ENCODE assay signal across 8 mouse cellular contexts in genomic region chr17:44776738-44777270, GRCm38 (mm10). TPM values are rescaled to one million over a fixed set of nuclear protein-coding genes. Genes with fewer than 3 reads are reported as not detected.
DNase-seq lines count a peak whose midpoint lies in the region; ATAC-seq and TF ChIP-seq lines count a peak whose summit lies in the region.

Supt3 (plus strand) TSS chr17:44777152.

- peaks cover 0 to 13% of the 10 kb centered on the region in 2 experiments; a peak in 2 of 4 replicates for H3K4me1 ChIP-seq in CH12.LX (ENCODE audit: control insufficient read depth in 1 of 2, insufficient read depth in 2 of 2)
- H3K4me1 ChIP-seq in forebrain, embryonic 11.5 days (replicated peaks; ENCODE audit: control insufficient read depth, insufficient read depth, low read length) = no peaks in the 10 kb centered on the region; the same call in 1 of the 2 replicates
- H3K4me1 ChIP-seq in heart, postnatal 0 days (ENCODE audit: control insufficient read depth, insufficient read depth) = no peaks in the 10 kb centered on the region; the same call in 1 of the 2 replicates
- H3K4me1 ChIP-seq in liver, embryonic 16.5 days (ENCODE audit: control insufficient read depth, low read depth, low read length) = peaks cover 3% of the 10 kb centered on the region
- H3K4me1 ChIP-seq in neural tube, embryonic 13.5 days (replicated peaks) = peaks cover 8% of the 10 kb centered on the region
- peaks cover 4% of the 10 kb centered on the region for H3K4me1 ChIP-seq in testis, adult 2 months (ENCODE audit: control insufficient read depth, insufficient read depth, low read length)

- H3K27ac ChIP-seq in CH12.LX (ENCODE audit: insufficient read depth, low read depth) = peak within 1 kb of the TSS; percentile 55
- peak within 1 kb of the TSS; percentile 79 for H3K27ac ChIP-seq in forebrain, embryonic 11.5 days (ENCODE audit: low read depth, low read length)
- H3K27ac ChIP-seq in heart, postnatal 0 days (ENCODE audit: low read depth) = peak within 1 kb of the TSS; percentile 90
- H3K27ac ChIP-seq in liver, embryonic 16.5 days (ENCODE audit: low read length) = peak within 1 kb of the TSS; percentile 81
- H3K27ac ChIP-seq in neural tube, embryonic 13.5 days (replicated peaks) = peak within 1 kb of the TSS; percentile 93
- peak within 1 kb of the TSS; percentile 83 for H3K27ac ChIP-seq in testis, adult 2 months (ENCODE audit: control insufficient read depth, insufficient read depth, low read depth, low read length)

- ATAC-seq in forebrain, embryonic 11.5 days (replicated peaks; ENCODE audit: low FRiP score) = peak; percentile 96
- peak; percentile 96 for ATAC-seq in heart, postnatal 0 days (ENCODE audit: insufficient read depth, low read depth)
- ATAC-seq in liver, embryonic 16.5 days (ENCODE audit: low read depth) = peak; percentile 97
- ATAC-seq in neural tube, embryonic 13.5 days (ENCODE audit: low read depth) = peak; percentile 98

- 0 out of 2 replicates have a peak, but pooled peaks have one; percentile 10 for TF ChIP-seq EP300 in CH12.LX (IDR thresholded peaks at IDR 0.05; ENCODE audit: low read length)
- TF ChIP-seq EP300 in heart, postnatal 0 days (IDR thresholded peaks at IDR 0.05; ENCODE audit: low read depth) = no peak

- TF ChIP-seq CTCF in CH12.LX (conservative IDR thresholded peaks at IDR 0.05 in 1 of 2, IDR thresholded peaks at IDR 0.05 in 1 of 2; ENCODE audit: low read depth in 2 of 2, low read length in 2 of 2) = peak in 1 of 2 experiments; percentile 40; a peak in 2 of 4 replicates
- peak; percentile 31 for TF ChIP-seq CTCF in heart, postnatal 0 days (IDR thresholded peaks at IDR 0.05; ENCODE audit: low read depth)
- no peak for TF ChIP-seq CTCF in testis, adult 2 months (IDR thresholded peaks at IDR 0.05; ENCODE audit: control insufficient read depth, insufficient read depth, insufficient replicate concordance, low read depth, low read length)

- H3K4me2 ChIP-seq in CH12.LX (ENCODE audit: insufficient read depth, low read depth, poor library complexity, severe bottlenecking) = peak within 1 kb of the TSS; percentile 74; the same call in 1 of the 2 replicates
- peak within 1 kb of the TSS; percentile 73 for H3K4me2 ChIP-seq in forebrain, embryonic 11.5 days (ENCODE audit: low read depth, low read length, severe bottlenecking)
- peak within 1 kb of the TSS; percentile 82 for H3K4me2 ChIP-seq in heart, postnatal 0 days (ENCODE audit: low read depth, low read length)
- peak within 1 kb of the TSS; percentile 95 for H3K4me2 ChIP-seq in liver, embryonic 16.5 days (ENCODE audit: low read depth, low read length)
- H3K4me2 ChIP-seq in neural tube, embryonic 13.5 days = peak within 1 kb of the TSS; percentile 69

- H3K27me3 ChIP-seq in CH12.LX (replicated peaks) = no peaks in the 10 kb centered on the region
- no peaks in the 10 kb centered on the region for H3K27me3 ChIP-seq in forebrain, embryonic 11.5 days (ENCODE audit: control insufficient read depth, insufficient read depth, low read length)
- no peaks in the 10 kb centered on the region for H3K27me3 ChIP-seq in heart, postnatal 0 days (ENCODE audit: control insufficient read depth, insufficient read depth, low read length)
- H3K27me3 ChIP-seq in liver, embryonic 16.5 days (ENCODE audit: control insufficient read depth, insufficient read depth, low read depth, low read length) = no peaks in the 10 kb centered on the region
- no peaks in the 10 kb centered on the region for H3K27me3 ChIP-seq in neural tube, embryonic 13.5 days
- no peaks in the 10 kb centered on the region for H3K27me3 ChIP-seq in testis, adult 2 months (ENCODE audit: control insufficient read depth, insufficient read depth, low read length)

- in situ Hi-C loops in CH12.LX (cut with MboI; ENCODE audit: low pct_ligation_motif_present, low pct_unique_long_range_greater_than_20kb, low sequenced_read_pairs) = no loop called here

- H3K36me3 ChIP-seq in CH12.LX (replicated peaks in 1 of 2; ENCODE audit: control insufficient read depth in 1 of 2, insufficient read depth in 1 of 2, low read length in 1 of 2) = no peaks in the 10 kb centered on the region
- no peaks in the 10 kb centered on the region for H3K36me3 ChIP-seq in forebrain, embryonic 11.5 days (ENCODE audit: control insufficient read depth, insufficient read depth, low read length)
- H3K36me3 ChIP-seq in heart, postnatal 0 days (replicated peaks; ENCODE audit: control insufficient read depth, insufficient read depth, low read length) = no peaks in the 10 kb centered on the region
- H3K36me3 ChIP-seq in liver, embryonic 16.5 days (ENCODE audit: control insufficient read depth, insufficient read depth) = no peaks in the 10 kb centered on the region
- H3K36me3 ChIP-seq in neural tube, embryonic 13.5 days = no peaks in the 10 kb centered on the region
- no peaks in the 10 kb centered on the region for H3K36me3 ChIP-seq in testis, adult 2 months (ENCODE audit: control insufficient read depth, insufficient read depth, low read length)

- dilution Hi-C loops in CH12.LX (cut with MboI; ENCODE audit: extremely low pct_ligation_motif_present, extremely low pct_unique_long_range_greater_than_20kb, low sequenced_read_pairs) = no loop called here

- WGBS in forebrain, embryonic 11.5 days = under 1% methylated on average over 39 of the region's 40 CpGs
- WGBS in heart, postnatal 0 days = under 1% methylated on average over 33 of the region's 40 CpGs
- 0% methylated on average over 38 of the region's 40 CpGs for WGBS in liver, embryonic 16.5 days (ENCODE audit: insufficient replicate concordance)
- WGBS in neural tube, embryonic 13.5 days = under 1% methylated on average over 40 of the region's 40 CpGs

- H3K9me3 ChIP-seq in CH12.LX (replicated peaks; ENCODE audit: low read length) = no peaks in the 10 kb centered on the region
- H3K9me3 ChIP-seq in forebrain, embryonic 11.5 days (ENCODE audit: control insufficient read depth, low read length) = no peaks in the 10 kb centered on the region
- no peaks in the 10 kb centered on the region for H3K9me3 ChIP-seq in heart, postnatal 0 days (replicated peaks; ENCODE audit: control insufficient read depth, low read length)
- H3K9me3 ChIP-seq in liver, embryonic 16.5 days (replicated peaks; ENCODE audit: control insufficient read depth, low read length) = no peaks in the 10 kb centered on the region
- no peaks in the 10 kb centered on the region for H3K9me3 ChIP-seq in neural tube, embryonic 13.5 days

- TF ChIP-seq POLR2A in CH12.LX (IDR thresholded peaks at IDR 0.05; ENCODE audit: low read depth, low read length) = peak; percentile 86
- TF ChIP-seq POLR2A in testis, adult 2 months (IDR thresholded peaks at IDR 0.05; ENCODE audit: control insufficient read depth, low read depth, low read length) = peak; percentile 65

- H3K79me2 ChIP-seq in CH12.LX (replicated peaks; ENCODE audit: control insufficient read depth, extremely low read depth, insufficient read depth, poor library complexity, severe bottlenecking) = no peaks in the 10 kb centered on the region; the same call in 1 of the 2 replicates

- TF ChIP-seq RAD21 in CH12.LX (IDR thresholded peaks at IDR 0.05; ENCODE audit: low read depth, low read length) = peak; percentile 8

- H3K9ac ChIP-seq in CH12.LX (ENCODE audit: insufficient read depth, low read depth) = peak within 1 kb of the TSS; percentile 92
- H3K9ac ChIP-seq in forebrain, embryonic 11.5 days (ENCODE audit: low read length) = peak within 1 kb of the TSS; percentile 94
- peak within 1 kb of the TSS; percentile 86 for H3K9ac ChIP-seq in heart, postnatal 0 days (replicated peaks; ENCODE audit: low read depth, low read length)
- peak within 1 kb of the TSS; percentile 95 for H3K9ac ChIP-seq in liver, embryonic 16.5 days (ENCODE audit: low read depth, low read length)
- peak within 1 kb of the TSS; percentile 94 for H3K9ac ChIP-seq in neural tube, embryonic 13.5 days

- peak; percentile 93 for DNase-seq in CH12.LX (ENCODE audit: extremely low read depth)
- peak; percentile 88 for DNase-seq in c-Kit-positive CD71-positive TER-119-negative erythroid progenitor cells, embryonic 14.5 days (ENCODE audit: low read depth)
- peak; percentile 98 for DNase-seq in forebrain, embryonic 11.5 days (ENCODE audit: low spot score)
- DNase-seq in heart, postnatal 0 days (ENCODE audit: low spot score) = peak; percentile 93
- peak; percentile 98 to 99 for DNase-seq in kidney, postnatal 4 days

- H3K4me3 ChIP-seq in CH12.LX (replicated peaks in 1 of 3; ENCODE audit: low read depth in 2 of 3, low read length in 2 of 3, poor library complexity in 1 of 3) = peak within 1 kb of the TSS; percentile 75 to 90 (median 81)
- peak within 1 kb of the TSS; percentile 76 for H3K4me3 ChIP-seq in forebrain, embryonic 11.5 days (ENCODE audit: low read depth, low read length)
- H3K4me3 ChIP-seq in heart, postnatal 0 days (ENCODE audit: low read depth, low read length) = peak within 1 kb of the TSS; percentile 95
- peak within 1 kb of the TSS; percentile 90 for H3K4me3 ChIP-seq in liver, embryonic 16.5 days (ENCODE audit: low read depth, low read length)
- peak within 1 kb of the TSS; percentile 75 for H3K4me3 ChIP-seq in neural tube, embryonic 13.5 days
- peak within 1 kb of the TSS; percentile 95 for H3K4me3 ChIP-seq in testis, adult 2 months (ENCODE audit: control insufficient read depth, low read depth, low read length)

TF ChIP-seq in CH12.LX, 34 proteins besides CTCF, POLR2A, EP300 and RAD21 (continues in another document):
- TF ChIP-seq MAZ (IDR thresholded peaks at IDR 0.05; ENCODE audit: low read depth, low read length) (peak; percentile 53; the same call in 1 of the 2 replicates), MXI1 (IDR thresholded peaks at IDR 0.05; ENCODE audit: low read depth, low read length) (peak; percentile 91), SMC3 (IDR thresholded peaks at IDR 0.05; ENCODE audit: low read depth, low read length) (peak; percentile 48), MYC (IDR thresholded peaks at IDR 0.05; ENCODE audit: low read depth, low read length) (peak; percentile 92), ZC3H11A (IDR thresholded peaks at IDR 0.05; ENCODE audit: low read depth, low read length) (no peak), ELF1 (IDR thresholded peaks at IDR 0.05; ENCODE audit: low read depth, low read length) (peak; percentile 99), SIN3A (IDR thresholded peaks at IDR 0.05; ENCODE audit: low read length) (peak; percentile 89), TCF12 (IDR thresholded peaks at IDR 0.05; ENCODE audit: low read depth, low read length) (peak; percentile 75)

RNA-seq across cellular contexts. Expression of gene Supt3, which starts in this region (rescaled TPM):
- 9.1 and 13.1 TPM in 2 replicates for total RNA-seq in CH12.LX (2012; rRNA removed)
- total RNA-seq in CH12.LX (2014; rRNA removed) = 7.5 and 8.3 TPM in 2 replicates
- polyA plus RNA-seq in CH12.LX (2012; ENCODE audit: insufficient read length, low read depth) = 20.7 and 22.7 TPM in 2 replicates
- 21.9 and 24.9 TPM in 2 replicates for polyA plus RNA-seq in forebrain, embryonic 11.5 days (2014; fragmentation: Nextera tagmentation; extraction: Ambion mirVana)
- 4.3 and 7.2 TPM in 2 replicates for total RNA-seq in heart, postnatal 0 days (2014; rRNA removed; ENCODE audit: low replicate concordance)
- 19.5 and 20.0 TPM in 2 replicates for polyA plus RNA-seq in heart, postnatal 0 days (2015; fragmentation: Nextera tagmentation; extraction: Ambion mirVana)
- polyA plus RNA-seq in liver, embryonic 16.5 days (2015; fragmentation: Nextera tagmentation; extraction: Ambion mirVana) = 6.0 and 6.2 TPM in 2 replicates
- polyA plus RNA-seq in neural tube, embryonic 13.5 days (2015; fragmentation: Nextera tagmentation; extraction: Ambion mirVana) = 25.4 and 25.9 TPM in 2 replicates
- polyA plus RNA-seq in testis, adult 2 months (2012; rRNA removed) = 19.6 and 19.8 TPM in 2 replicates

Comparison
In these comparisons a context has a peak if more than half of its experiments do, and no peak if none do; other contexts are left out.
1. Peak in every context shown above with its lines: DNase-seq, ATAC-seq, H3K4me3 ChIP-seq and H3K27ac ChIP-seq.